Mouse (Mus musculus): ENCODE measurements around the gene Mrps27.

Gene Mrps27

DNA sequence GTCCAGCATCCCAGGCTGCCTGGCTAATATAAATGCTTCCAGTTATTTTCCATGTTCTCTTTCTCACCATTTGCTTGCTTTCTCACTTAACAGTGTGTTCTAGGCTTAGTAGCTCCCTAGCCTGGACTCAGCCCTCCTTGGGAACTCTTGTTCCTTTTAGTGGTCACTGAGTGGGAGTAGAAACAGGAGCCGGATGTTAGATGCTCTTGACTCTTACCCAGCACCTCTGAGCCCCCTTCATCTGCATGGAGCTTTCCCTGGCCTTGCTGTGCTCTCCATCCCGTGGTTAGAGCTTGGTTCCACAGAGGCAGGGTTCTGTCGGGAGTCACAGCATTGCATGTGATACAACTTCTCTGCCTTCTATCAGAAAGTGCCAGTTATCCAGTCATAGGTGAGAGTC, 7.0 kb downstream of the Mrps27 start:
- no peak for DNase-seq (ENCODE audit: low spot score in 2 of 2)

DNA sequence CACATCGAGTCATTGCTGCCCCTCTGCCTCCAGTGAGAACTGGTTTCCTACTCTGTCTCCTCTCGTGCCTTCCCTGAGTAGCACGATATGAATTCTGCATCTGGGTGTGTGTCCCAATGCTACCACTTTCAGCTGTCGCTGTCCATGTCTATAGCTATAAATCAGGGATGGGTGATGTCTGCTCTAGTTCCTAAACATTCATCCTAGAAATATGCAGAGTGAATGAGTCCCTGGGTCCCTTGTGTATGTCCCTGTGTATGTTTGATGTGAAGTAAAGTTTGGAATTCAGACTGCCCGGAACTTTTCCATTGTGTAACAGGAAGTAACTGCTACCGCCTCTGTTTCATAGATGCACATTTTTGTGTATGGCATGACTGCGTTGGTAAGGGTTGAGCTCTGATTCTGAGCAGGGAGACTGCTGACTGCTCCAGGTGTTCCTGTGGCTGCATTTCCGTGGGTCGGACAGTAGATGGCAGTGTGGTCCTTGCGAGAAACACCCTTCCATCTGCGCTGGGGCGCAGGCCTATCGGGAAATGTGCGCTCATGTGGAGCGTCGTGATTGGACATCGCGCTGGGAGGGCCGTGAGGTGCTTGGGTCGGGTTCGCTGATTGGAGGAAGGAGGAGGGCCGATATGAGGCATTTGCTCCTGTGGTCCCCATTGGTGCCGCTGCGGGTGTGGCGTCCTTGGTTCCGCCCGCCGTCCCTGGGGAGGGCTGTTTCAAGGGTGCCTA, 8.3 kb downstream of the Mrps27 start:
- DNase-seq (ENCODE audit: low spot score in 2 of 2): peak; percentile 79 to 92

DNA sequence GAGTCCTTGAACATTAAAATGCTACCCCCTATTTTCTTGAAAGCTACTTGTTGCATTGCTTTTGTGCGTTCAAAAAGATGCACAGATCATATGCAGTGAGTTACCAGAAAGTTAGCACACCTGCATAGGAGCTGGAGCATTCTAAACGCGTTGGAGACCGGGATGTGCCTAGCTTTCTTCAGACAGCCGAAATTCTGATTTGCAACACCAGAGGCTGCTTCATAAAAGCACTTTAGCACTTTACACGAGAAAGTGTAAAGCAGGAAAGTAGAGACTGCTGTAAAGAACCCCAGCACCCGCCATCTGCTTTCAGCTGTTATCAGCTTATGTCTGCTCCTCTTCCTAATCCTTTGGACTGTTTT, 8.9 kb downstream of the Mrps27 start:
- DNase-seq (ENCODE audit: low spot score in 2 of 2): no peak

DNA sequence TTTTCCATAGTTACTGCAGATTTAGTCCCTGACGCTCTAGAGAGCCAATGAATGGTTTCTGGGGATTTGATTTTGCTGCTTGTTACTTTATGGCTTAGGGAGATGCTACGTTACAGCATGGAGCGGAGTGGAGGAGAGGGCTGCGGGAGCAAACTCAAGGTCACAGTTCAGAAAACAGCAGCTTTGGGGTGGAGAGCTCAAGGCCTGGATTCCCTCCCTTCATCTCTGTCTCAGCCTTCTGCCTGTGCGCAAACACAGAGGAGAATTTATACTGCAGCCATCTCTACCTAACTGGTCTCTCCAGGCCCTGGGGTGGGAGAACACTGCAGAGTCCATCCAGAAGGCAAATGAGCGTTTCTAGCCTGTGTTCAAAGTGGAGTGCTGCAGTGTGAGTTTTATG, 10.5 kb downstream of the Mrps27 start:
- no peak for DNase-seq (ENCODE audit: low spot score in 2 of 2)

DNA sequence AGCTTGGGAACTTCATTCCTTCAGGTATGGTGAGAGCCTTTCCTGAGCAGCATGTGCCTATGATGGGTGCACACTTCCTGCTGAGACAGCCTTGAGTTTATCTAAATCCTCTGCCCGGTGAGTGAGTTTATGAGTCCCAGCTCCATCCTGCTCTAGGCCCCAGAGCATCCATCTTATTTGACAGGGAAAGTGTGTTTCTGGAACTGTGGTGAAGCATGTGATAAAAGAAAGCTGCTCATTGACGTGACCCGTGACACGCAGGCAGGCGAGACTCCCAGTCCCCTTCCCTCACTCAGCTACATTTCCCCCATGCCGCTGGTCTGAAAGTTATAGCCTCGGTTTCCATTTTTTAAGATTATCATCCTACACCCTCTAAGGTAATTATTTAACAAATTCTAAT, 11.3 kb downstream of the Mrps27 start:
- DNase-seq (ENCODE audit: low spot score in 2 of 2): no peak

DNA sequence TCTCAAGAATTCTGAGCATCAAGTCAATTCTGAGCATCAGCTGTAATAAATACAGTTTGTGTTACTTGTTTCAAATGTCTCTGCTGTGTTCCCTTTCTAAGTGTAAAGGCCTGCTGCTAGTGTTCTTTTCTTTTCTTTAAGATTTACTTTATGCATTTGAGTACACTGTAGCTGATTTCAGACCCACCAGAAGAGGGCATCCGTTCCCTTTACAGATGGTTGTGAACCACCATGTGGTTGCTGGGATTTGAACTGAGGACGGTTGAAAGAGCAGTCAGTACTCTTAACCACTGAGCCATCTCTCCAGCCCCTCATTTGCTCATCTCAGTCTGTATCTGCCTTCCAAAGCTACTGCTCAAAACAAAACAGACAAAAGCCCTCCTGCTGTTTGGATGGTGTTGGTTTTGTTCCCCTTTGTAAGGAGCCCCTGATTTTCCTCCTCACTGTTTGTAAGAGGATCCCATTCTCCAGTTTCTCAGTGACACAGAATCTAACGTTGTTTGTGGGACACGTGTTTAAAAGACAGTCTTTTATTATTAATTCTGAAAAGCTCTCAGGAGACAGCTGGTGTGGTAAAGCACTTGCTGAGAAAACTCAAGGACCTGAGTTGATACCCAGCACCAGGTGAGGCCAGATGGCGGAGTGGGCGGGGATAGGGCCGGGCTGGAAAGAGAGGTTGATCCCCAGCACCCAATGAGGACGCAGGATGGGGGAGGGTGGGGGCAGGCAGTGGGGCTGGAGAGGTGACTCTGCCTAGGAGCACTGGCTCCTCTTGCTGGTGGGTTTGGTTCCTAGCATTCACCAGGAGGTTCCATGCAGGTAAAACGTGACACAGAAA, 12.1 kb downstream of the Mrps27 start:
- DNase-seq (ENCODE audit: low spot score in 2 of 2): no peak

DNA sequence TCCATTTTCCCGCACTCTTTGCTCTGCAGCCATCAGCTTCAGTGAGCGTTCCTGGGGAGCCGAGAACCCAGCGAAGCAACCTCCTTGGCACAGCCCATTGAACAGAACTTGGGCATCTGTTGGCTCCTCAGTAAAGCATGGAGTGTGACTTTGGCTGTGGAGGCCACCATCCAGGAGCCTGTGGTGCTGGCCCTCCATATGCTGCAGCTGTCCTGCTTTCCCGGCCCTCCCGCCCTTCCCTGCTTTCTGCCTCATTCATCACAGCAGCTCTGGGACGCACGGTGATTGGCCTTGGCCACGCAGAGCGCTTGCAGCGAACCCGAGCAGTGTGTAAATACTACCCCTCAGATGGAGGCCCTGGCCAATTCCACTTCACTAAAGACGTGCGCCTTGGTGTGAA, 14.3 kb downstream of the Mrps27 start:
- DNase-seq (ENCODE audit: low spot score in 2 of 2): peak in 1 of 2 experiments; percentile 70

DNA sequence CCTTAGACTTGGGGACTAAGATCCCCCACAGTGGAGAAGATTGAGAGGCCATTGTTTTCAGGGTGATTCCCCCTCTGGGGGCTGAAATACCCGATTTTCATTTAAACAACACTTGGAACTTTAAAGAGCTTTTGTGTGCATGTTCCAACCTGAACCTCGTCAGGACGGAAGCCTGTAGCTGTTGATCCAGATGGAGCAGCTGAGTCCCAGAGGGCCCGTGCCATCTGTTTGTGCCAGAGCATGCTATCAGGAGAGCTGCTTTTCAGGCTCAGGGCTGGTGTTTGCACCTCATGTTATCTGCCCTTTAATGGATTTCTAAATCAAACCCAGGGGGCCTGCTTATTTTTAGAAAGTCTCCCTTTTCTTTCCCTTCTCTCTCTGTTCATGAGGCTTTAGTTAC, 19.3 kb downstream of the Mrps27 start:
- DNase-seq (ENCODE audit: low spot score in 2 of 2): no peak

DNA sequence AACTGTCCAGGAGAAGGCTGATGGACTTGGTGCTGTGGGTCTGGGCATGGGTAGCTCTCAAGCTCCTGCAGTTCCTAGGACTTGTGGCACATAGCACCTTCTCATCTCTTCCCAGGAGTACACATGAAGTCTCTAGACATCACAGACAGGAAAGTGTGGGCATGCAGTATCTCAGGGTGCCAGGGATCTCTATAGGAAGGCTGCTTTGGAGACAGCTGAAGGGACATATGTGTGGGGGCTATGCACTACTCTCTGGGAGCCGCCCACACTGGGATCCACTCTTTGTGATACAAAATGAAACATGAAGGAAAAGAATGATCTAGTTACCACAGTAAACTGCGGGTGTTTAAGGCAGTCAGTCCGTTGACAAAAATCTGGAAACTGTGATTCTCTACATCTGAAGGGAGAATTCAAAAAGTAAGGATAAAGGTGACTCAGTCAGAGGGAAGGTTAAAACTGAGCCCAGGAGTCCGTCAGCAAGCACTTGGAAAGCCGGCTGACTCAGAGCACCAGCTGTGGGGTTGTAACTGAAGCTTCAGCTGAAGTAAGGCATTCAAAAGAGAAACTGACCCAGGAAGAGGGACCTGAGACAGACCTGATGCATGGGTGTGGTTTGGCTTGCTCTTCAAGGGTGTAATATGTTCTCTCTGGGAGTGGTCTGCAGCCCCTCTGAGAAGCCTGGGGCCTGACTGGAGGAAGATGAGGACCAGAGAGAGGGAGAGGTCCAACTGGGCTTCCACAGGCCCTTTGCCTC, 22.0 kb downstream of the Mrps27 start:
- no peak for DNase-seq (ENCODE audit: low spot score in 2 of 2)

DNA sequence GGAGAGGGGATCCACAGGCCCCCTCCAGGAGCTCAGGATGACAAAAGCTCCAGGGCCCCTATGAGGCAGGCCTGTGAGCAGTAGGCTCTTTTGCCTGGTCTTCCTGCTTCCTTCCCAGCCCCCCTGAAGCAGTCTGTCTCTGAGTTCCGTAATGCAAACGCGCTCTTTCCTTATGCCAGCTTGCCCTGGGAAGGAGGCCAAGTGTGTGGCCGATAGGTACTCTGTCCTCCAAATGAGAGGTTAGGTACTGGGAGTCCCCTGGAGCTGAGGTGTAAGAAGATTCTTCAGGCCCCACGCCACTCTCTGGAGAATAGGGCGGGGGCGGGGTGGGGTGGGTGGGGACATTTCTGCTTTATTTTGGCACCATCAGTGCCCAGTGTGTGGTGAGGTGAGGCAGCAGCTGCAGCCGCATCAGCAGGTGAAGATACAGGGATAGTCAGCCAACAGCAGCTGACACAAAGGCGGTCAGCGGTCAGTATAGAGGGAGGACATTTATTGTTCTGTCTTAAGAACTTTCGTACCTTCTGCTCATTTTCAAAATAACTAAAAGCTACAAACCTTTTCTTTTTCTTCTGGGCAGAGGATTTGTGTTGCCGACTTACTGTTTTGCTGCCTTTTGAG, 23.1 kb downstream of the Mrps27 start:
- no peak for DNase-seq (ENCODE audit: low spot score in 2 of 2)

DNA sequence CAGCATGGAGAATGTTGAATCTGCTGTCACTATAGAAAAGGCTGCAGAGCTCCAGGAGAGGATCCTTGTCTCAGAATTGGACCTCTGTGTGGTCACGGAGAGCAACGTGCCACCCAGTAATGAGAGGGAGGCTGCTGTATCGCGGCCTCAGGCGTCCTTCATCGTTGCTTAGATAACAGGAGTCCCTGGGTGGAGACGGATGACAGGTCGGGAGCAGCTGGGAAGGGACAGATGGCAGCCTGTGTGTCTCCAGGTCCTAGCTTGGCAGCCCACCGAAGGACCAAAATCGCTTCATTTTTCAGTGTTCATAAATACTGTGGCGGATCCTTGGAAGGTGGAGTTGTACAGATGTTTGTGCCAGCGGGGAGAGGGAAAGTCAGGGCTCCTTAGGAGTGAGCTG, 24.5 kb downstream of the Mrps27 start:
- DNase-seq (ENCODE audit: low spot score in 2 of 2): peak in 1 of 2 experiments; percentile 43

DNA sequence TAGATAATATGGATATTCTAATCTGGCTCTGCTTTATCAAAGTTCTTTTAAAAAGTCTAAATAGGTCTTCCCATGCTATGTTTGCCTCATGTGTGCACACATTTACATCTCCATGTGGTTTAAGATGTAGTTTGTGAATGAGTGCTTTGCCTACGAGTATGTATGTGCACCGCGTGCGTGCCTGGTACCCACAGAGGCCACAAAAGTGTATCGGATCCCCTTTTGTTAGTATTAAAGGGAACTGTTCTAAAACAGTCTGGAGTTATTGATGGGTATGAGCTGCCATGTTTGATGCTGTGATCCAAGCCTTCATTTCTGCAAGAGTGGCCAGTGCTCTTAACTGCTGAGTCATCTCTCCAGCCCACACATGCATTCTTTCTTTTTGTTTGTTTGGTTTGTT, 26.7 kb downstream of the Mrps27 start:
- DNase-seq (ENCODE audit: low spot score in 2 of 2): no peak

DNA sequence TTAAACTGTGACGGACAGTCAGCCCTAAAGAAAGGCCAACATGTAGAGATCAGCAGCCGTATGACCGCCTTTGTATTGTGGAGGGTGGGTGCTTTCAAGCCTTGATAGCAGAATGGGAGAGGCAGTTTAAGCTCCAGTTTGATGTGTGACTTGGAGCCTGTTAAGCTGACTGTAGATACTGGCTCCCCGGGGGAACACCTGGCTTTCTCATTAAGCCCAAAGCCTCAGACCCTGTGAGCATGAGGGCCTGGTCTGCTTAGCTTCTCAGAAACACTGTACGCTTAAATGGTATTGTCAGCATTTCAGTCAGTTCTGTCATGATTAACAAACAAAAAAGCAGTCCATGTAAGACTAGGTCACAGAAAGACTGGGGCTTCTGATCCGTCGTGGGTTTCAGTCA, 29.1 kb downstream of the Mrps27 start:
- no peak for DNase-seq (ENCODE audit: low spot score in 2 of 2)

DNA sequence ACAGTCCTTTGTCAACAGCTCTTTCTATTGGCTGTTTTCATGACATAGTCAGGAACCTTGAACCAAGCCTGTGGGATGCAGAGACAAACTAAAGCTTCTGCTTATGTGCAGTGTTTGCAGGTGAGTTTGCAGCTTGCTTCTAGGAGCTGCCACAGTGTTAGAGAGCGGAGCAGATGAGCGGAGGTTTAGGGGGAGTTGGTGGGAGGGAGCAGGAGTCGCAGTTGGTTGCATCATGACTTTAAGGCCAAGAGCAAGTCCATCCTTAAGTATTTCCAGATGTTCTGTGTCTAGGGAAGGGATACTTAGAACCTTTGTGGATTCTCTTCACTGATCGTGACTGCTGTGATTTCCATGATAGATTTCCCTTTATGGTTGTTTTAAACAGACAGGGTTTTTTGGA, 29.6 kb downstream of the Mrps27 start:
- no peak for DNase-seq (ENCODE audit: low spot score in 2 of 2)

DNA sequence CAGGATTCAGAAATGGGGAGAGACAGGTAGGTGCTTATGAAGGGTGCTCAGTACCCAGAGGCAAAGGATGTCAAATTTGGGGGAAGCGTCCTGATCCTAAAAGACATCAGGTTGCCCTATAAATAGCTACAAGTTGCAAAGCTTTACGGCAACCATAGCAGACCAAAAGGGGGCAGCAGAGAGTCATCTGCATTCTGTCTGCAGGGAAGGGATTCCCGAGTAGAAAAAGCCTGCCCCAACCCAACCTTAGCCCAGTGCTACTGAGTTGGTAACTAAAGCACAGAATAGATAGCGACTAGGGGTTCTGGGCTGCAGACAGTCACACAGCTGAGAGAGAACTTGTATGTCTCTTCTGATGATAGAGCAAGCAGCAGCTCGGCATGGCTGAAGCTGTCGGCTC, 31.0 kb downstream of the Mrps27 start:
- peak; percentile 67 to 85 for DNase-seq (ENCODE audit: low spot score in 2 of 2)

DNA sequence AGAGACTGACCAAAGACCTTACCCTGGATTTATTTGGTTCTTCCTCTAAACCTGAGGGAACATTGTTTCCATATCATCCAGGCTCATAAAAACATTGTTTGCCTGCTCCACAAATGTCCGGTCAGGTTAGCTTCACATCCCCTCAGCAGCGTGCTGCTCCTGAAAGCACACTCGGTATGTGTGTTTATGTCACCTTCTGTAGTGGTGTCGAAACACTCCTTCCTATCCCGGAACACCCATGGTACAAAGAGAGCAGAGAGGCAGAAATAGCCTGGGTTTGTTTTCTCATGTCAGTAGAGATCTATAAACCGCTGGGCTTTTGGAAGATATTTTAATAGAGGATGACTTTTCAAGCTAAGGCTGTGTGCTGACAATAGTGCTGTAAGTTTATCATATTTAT, 32.5 kb downstream of the Mrps27 start:
- DNase-seq (ENCODE audit: low spot score in 2 of 2): no peak

DNA sequence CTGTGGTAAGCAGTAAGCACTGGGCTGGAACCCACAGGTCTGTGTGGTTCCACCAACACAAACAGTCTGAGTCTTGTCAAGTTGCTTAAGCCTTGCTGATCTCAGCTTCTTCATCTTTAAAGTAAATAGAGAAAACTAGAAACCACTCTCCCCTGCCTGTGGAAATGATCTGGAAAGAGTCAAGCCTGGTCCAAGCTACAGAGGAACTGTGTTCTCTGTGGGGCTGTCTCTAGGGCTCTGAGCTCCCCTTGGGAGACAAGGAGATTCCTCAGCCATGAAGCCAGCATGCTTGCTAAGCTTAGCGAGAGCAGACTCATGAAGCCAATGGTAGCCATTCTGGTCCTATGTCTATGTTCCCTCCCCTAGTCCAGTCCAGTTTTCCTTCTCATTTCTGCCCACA, 33.6 kb downstream of the Mrps27 start:
- no peak for DNase-seq (ENCODE audit: low spot score in 2 of 2)

DNA sequence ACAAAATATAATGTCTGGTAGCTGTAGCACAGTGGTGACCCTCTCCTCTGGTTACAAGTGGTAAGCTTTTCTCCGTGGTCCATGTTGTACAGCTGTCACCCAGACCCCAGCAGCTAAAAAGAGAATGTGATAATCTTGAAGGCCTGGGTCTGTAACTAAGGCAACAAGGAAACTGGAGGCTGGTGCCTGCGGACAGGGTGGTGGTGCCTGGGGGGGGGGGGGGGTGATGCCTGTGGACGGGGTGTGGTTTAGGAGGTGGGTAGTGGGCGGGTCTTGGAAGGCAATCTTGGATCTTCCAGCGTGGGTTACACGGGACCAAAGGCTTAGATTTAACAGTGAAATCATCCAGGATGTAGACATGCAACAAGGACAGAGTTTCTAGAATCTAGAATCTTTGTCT, 37.8 kb downstream of the Mrps27 start:
- DNase-seq (ENCODE audit: low spot score in 2 of 2): no peak

DNA sequence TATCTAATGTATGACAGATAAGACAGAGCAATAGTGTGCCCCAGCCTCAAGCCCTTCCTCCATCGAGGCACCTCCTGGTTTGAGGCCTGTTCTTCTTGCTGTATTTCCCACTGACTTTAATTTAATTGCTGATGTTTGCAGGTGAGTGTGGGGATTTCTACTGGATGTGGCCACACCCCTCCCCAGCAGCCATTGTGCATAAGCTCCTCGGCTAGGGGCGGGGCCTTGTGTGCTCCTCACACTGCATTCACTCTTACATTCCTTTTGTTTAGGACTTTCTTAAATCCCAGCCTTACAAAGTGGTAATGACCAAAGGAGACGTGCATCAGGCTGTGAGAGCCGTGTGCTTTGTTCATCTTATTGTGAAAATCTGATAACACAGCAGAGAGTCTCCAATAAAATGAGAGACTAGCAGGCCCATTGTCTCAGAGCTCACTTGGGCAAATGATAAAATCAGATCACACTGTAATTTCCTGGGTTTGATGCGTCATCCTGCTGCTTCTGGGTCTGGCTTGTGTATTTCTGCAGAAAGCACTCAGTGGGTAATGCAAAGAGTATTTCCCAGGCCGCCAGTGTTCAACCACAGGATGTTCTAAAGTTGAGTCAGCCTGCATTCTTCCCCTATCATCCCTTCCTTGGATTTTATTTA, 40.1 kb downstream of the Mrps27 start:
- DNase-seq (ENCODE audit: low spot score in 2 of 2): no peak

DNA sequence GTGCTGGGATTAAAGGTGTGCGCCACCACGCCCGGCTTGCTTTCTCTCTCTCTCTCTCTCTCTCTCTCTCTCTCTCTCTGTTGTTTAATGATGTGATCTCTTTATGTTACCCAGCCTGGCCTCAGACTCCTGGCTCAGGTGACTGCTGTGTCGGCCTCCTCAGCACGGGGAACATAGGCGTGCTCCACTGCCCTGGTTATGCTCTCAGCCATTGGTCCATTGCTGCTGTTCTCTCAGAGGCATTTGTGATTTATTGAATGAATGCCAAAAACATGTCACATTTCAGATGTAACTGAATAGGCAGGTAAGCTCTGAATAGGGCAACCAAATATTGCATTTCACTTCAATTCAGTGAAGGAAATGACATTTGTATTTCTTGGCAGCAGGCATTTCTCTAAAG, 41.3 kb downstream of the Mrps27 start:
- no peak for DNase-seq (ENCODE audit: low spot score in 2 of 2)

DNA sequence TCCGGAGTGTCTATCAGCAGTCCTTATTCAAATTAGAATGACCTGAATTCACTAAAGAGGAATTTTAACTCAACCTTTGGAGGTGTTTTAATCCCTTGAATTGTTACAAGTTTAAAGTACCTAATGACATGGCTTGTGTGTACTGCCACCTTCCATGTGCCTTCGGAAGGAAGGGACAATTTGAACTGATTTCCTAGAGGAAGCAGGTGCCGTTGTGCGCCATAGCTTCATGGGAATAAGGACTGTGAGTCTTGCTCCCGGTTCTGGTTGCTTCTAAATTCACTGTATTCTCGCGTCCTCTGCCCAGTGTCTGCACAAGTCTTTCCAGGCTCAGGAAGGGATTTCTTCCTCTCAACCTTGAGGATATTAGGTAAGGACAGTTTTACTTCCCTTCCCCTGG, 41.8 kb downstream of the Mrps27 start:
- DNase-seq (ENCODE audit: low spot score in 2 of 2): no peak

Data from cerebellum, postnatal 4 days (tissue).